ENCODE assay signal across 8 mouse cellular contexts in the genomic region with DNA sequence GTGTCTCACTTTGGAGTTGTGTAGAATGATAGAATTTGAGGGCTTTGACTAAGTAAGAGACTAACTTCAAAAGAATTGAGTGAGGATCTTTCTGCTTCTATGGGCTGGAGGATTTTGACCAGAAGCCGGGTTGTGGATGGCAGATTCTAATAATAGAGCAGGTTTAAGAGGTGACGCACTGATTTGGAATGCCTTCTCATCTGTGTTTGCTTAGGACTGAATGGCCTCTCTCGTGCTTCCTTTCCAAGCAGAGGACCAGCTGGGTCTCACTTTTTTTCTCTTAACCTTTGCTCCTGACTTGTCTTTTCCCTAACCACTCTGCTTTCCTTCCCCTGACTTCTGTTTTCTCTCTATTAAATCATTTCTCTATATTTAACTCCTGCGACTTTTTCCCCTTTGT.
DNase-seq lines count a peak whose midpoint lies in the region; ATAC-seq and TF ChIP-seq lines count a peak whose summit lies in the region.

No protein-coding gene starts in this region.

- H3K36me3 ChIP-seq in forebrain, embryonic 10.5 days (replicated peaks), result no peaks in the 10 kb centered on the region
- H3K36me3 ChIP-seq in forebrain, embryonic 13.5 days (ENCODE audit: poor library complexity, severe bottlenecking), result no peaks in the 10 kb centered on the region
- H3K36me3 ChIP-seq in lung, postnatal 0 days (ENCODE audit: insufficient read depth, low read length), result no peaks in the 10 kb centered on the region
- H3K36me3 ChIP-seq in thymus, adult 2 months (ENCODE audit: control insufficient read depth, insufficient read depth, low read length), result no peaks in the 10 kb centered on the region

- TF ChIP-seq CTCF in lung, postnatal 0 days (IDR thresholded peaks at IDR 0.05), result no peak
- TF ChIP-seq CTCF in thymus, adult 2 months (IDR thresholded peaks at IDR 0.05; ENCODE audit: borderline replicate concordance, control insufficient read depth, extremely low read depth, insufficient read depth, low read length, poor library complexity), result no peak

- no peak overlapping the region for H3K4me3 ChIP-seq in forebrain, embryonic 10.5 days
- no peak overlapping the region for H3K4me3 ChIP-seq in forebrain, embryonic 13.5 days
- no peak overlapping the region for H3K4me3 ChIP-seq in lung, postnatal 0 days (ENCODE audit: low read depth, low read length)
- no peak overlapping the region for H3K4me3 ChIP-seq in thymus, adult 2 months (ENCODE audit: control insufficient read depth, insufficient read depth, low read length)

- 0 out of 2 replicates have a peak, but pooled peaks cover 6% of the 10 kb centered on the region for H3K27me3 ChIP-seq in forebrain, embryonic 10.5 days (ENCODE audit: poor library complexity, severe bottlenecking)
- no peaks in the 10 kb centered on the region for H3K27me3 ChIP-seq in forebrain, embryonic 13.5 days
- no peaks in the 10 kb centered on the region for H3K27me3 ChIP-seq in lung, postnatal 0 days (replicated peaks; ENCODE audit: insufficient read depth, low read length)
- no peaks in the 10 kb centered on the region for H3K27me3 ChIP-seq in thymus, adult 2 months (ENCODE audit: control insufficient read depth, insufficient read depth, low read length)

- 0 out of 2 replicates have a peak overlapping the region, but pooled peaks have one; percentile 42 for H3K27ac ChIP-seq in forebrain, embryonic 10.5 days
- H3K27ac ChIP-seq in forebrain, embryonic 13.5 days, result no peak overlapping the region
- H3K27ac ChIP-seq in lung, postnatal 0 days (ENCODE audit: low read length), result peak overlapping the region; percentile 48; the same call in 1 of the 2 replicates
- no peak overlapping the region for H3K27ac ChIP-seq in thymus, adult 2 months (ENCODE audit: control insufficient read depth, insufficient read depth, low read length)

- H3K4me1 ChIP-seq in forebrain, embryonic 10.5 days, result peaks cover 50% of the 10 kb centered on the region
- H3K4me1 ChIP-seq in forebrain, embryonic 13.5 days, result no peaks in the 10 kb centered on the region; the same call in 1 of the 2 replicates
- no peaks in the 10 kb centered on the region for H3K4me1 ChIP-seq in lung, postnatal 0 days (ENCODE audit: insufficient read depth, low read depth, low read length)
- H3K4me1 ChIP-seq in thymus, adult 2 months (replicated peaks; ENCODE audit: control insufficient read depth, insufficient read depth, low read length), result no peaks in the 10 kb centered on the region

- H3K4me2 ChIP-seq in forebrain, embryonic 13.5 days, result no peak overlapping the region
- no peak overlapping the region for H3K4me2 ChIP-seq in lung, postnatal 0 days (replicated peaks; ENCODE audit: low read depth, low read length)

- H3K9me3 ChIP-seq in forebrain, embryonic 10.5 days, result no peaks in the 10 kb centered on the region
- H3K9me3 ChIP-seq in forebrain, embryonic 13.5 days (replicated peaks), result no peaks in the 10 kb centered on the region
- H3K9me3 ChIP-seq in lung, postnatal 0 days (ENCODE audit: low read length), result no peaks in the 10 kb centered on the region

- ATAC-seq in forebrain, embryonic 13.5 days, result no peak
- ATAC-seq in lung, postnatal 0 days, result peak; percentile 84

- no peak for TF ChIP-seq POLR2A in thymus, adult 2 months (IDR thresholded peaks at IDR 0.05; ENCODE audit: control insufficient read depth, extremely low read depth, insufficient read depth, low read length, poor library complexity)

- 51% methylated on average over 4 of the region's 4 CpGs for WGBS in forebrain, embryonic 10.5 days
- 70% methylated on average over 4 of the region's 4 CpGs for WGBS in forebrain, embryonic 13.5 days
- WGBS in lung, postnatal 0 days, result 14% methylated on average over 4 of the region's 4 CpGs
- 92% methylated on average over 4 of the region's 4 CpGs for WGBS in thymus, adult 2 months

- no peak for DNase-seq in forebrain, embryonic 10.5 days (ENCODE audit: extremely low spot score, low spot score)
- peak; percentile 74 for DNase-seq in embryo, embryonic 10 days (ENCODE audit: low spot score)
- peak; percentile 70 to 75 for DNase-seq in heart, postnatal 10 days
- peak; percentile 94 for DNase-seq in lung, postnatal 0 days (ENCODE audit: low spot score)
- DNase-seq in frontal cortex, adult 2 months (ENCODE audit: extremely low spot score in 1 of 2, low spot score in 1 of 2), result no peak
- no peak for DNase-seq in cerebellum, adult 11-12 months
- DNase-seq in thymus, adult 2 months, result no peak

- intact Hi-C loops in heart, postnatal 10 days (cut with DNase I), result no loop called here

- no peak overlapping the region for H3K9ac ChIP-seq in forebrain, embryonic 13.5 days
- H3K9ac ChIP-seq in lung, postnatal 0 days (replicated peaks; ENCODE audit: low read depth), result no peak overlapping the region

- peak; percentile 95 for TF ChIP-seq EP300 in lung, postnatal 0 days (IDR thresholded peaks at IDR 0.05)

Comparison
In these comparisons a context has a peak if more than half of its experiments do, and no peak if none do; other contexts are left out.
1. H3K27ac ChIP-seq: peak in forebrain, embryonic 10.5 days (single experiment) and lung, postnatal 0 days (single experiment); none in forebrain, embryonic 13.5 days (single experiment) and thymus, adult 2 months (single experiment).
2. DNase-seq: peak in embryo, embryonic 10 days (single experiment), heart, postnatal 10 days (2 of 2) and lung, postnatal 0 days (single experiment); none in forebrain, embryonic 10.5 days (single experiment), frontal cortex, adult 2 months (0 of 2), cerebellum, adult 11-12 months (single experiment) and thymus, adult 2 months (single experiment).